Mouse (Mus musculus) mesoderm, embryonic 11.5 days (tissue): ENCODE data around the gene Strc.
"Not testable (repeated sequence)": the region's sequence is repeated elsewhere in the genome, so short reads cannot be mapped to it uniquely, and the experiment has no call there.

Source experiments
- DNase-seq: peaks from one replicate; pipeline ENCODE4 v3.0.0-alpha.2; 2012; ENCODE audit warnings: low read depth, low spot score

Gene Strc

GRCm38 (mm10) chr2:121386961-121387575, at the start of gene Strc:
Gene Strc (minus strand): TSS chr2:121387168.
- not testable (repeated sequence) for DNase-seq

GRCm38 (mm10) chr2:121434854-121435253, 47.9 kb upstream of the Strc start:
- DNase-seq = peak; percentile 24

- no peak for DNase-seq
These were observed 38.9 kb upstream of the Strc start for GRCm38 (mm10) chr2:121425890-121426289.

GRCm38 (mm10) chr2:121423166-121423565, 36.2 kb upstream of the Strc start:
- DNase-seq = no peak

GRCm38 (mm10) chr2:121418476-121418875, 31.5 kb upstream of the Strc start:
- no peak for DNase-seq

GRCm38 (mm10) chr2:121416356-121416755, 29.4 kb upstream of the Strc start:
- no peak for DNase-seq

GRCm38 (mm10) chr2:121415591-121415990, 28.6 kb upstream of the Strc start:
- DNase-seq = no peak

- DNase-seq = no peak
These were observed 28.1 kb upstream of the Strc start for GRCm38 (mm10) chr2:121415103-121415502.

- DNase-seq = peak; percentile 45
These were observed 27.2 kb upstream of the Strc start for GRCm38 (mm10) chr2:121414139-121414685.

GRCm38 (mm10) chr2:121413387-121414042, 26.5 kb upstream of the Strc start, which contains the start of the genes Pdia3 and Catsper2:
Gene Pdia3 (plus strand): TSS chr2:121413775.
Gene Catsper2 (minus strand): TSS chr2:121413792.
- DNase-seq = peak; percentile 96

- peak; percentile 43 for DNase-seq
These were observed 25.9 kb upstream of the Strc start for GRCm38 (mm10) chr2:121412843-121413386.

GRCm38 (mm10) chr2:121408160-121408559, 21.2 kb upstream of the Strc start:
- DNase-seq = peak; percentile 62

- DNase-seq = no peak
These were observed 16.3 kb upstream of the Strc start for GRCm38 (mm10) chr2:121403296-121403695.

GRCm38 (mm10) chr2:121396624-121397023, 9.7 kb upstream of the Strc start:
- DNase-seq = peak; percentile 78

- no peak for DNase-seq
These were observed 12.2 kb downstream of the Strc start for GRCm38 (mm10) chr2:121374766-121375165.

GRCm38 (mm10) chr2:121372266-121372665, 14.7 kb downstream of the Strc start:
- DNase-seq = no peak

GRCm38 (mm10) chr2:121370921-121371320, 16.0 kb downstream of the Strc start:
- no peak for DNase-seq

GRCm38 (mm10) chr2:121368831-121369230, 18.1 kb downstream of the Strc start:
- DNase-seq = no peak

GRCm38 (mm10) chr2:121363656-121364055, 23.3 kb downstream of the Strc start:
- DNase-seq = no peak

GRCm38 (mm10) chr2:121359461-121359860, 27.5 kb downstream of the Strc start:
- no peak for DNase-seq

- peak; percentile 64 for DNase-seq
These were observed 28.6 kb downstream of the Strc start for GRCm38 (mm10) chr2:121358381-121358780.

- no peak for DNase-seq
These were observed 29.0 kb downstream of the Strc start for GRCm38 (mm10) chr2:121357961-121358360.

- no peak for DNase-seq
These were observed 29.5 kb downstream of the Strc start, which contains the start of gene Ckmt1 for GRCm38 (mm10) chr2:121357494-121357893. Gene Ckmt1 (plus strand): TSS chr2:121357714.
